Mouse (Mus musculus) MEL (cell line): Measurements from ENCODE around the gene Polrmt. TPM values are rescaled to one million over a fixed set of nuclear protein-coding genes. Genes with fewer than 3 reads are reported as not detected.
A peak's percentile ranks its signal among the peaks of the same experiment; 100 is the strongest.

Source experiments
- DNase-seq: peaks from one replicate; pipeline ENCODE4 v3.0.0; 2011; ENCODE audit warnings: low read depth, low spot score
- H3K27ac ChIP-seq: 2 replicates; pipeline ENCODE4 v1.5.1; 2012; ENCODE audit warnings: low read depth, mild to moderate bottlenecking, control low read depth, low read length, moderate library complexity; ENCODE audit not compliant: control insufficient read depth
- H3K27me3 ChIP-seq, 2 experiments: fragments of 150-350 bp in 1 of 2; sonication (generic) in 1 of 2; 2 replicates each; pipeline ENCODE4 v1.6.1; 2012; ENCODE audit warnings: low read length in 2 of 2, mild to moderate bottlenecking in 2 of 2, improper control_type of control experiment in 1 of 2, moderate library complexity in 1 of 2; ENCODE audit not compliant: insufficient read depth in 2 of 2, control insufficient read depth in 1 of 2
- H3K36me3 ChIP-seq, 2 experiments: 2 replicates each; pipeline ENCODE4 v1.6.1; 2012 to 2014; ENCODE audit warnings: low read length in 2 of 2, improper control_type of control experiment in 1 of 2, inconsistent platforms in 1 of 2, mild to moderate bottlenecking in 1 of 2; ENCODE audit not compliant: insufficient read depth in 2 of 2, control insufficient read depth in 1 of 2
- H3K4me1 ChIP-seq, 2 experiments: fragments of 150-350 bp in 1 of 2; sonication (generic) in 1 of 2; 2 replicates each; pipeline ENCODE4 v1.6.1; 2012; ENCODE audit warnings: low read length in 2 of 2, improper control_type of control experiment in 1 of 2, mild to moderate bottlenecking in 1 of 2; ENCODE audit not compliant: insufficient read depth in 2 of 2, control insufficient read depth in 1 of 2
- H3K4me3 ChIP-seq, 2 experiments: fragments of 150-350 bp in 1 of 2; sonication (generic) in 1 of 2; 2 replicates each; pipeline ENCODE4 v1.5.1; 2012; ENCODE audit warnings: low read depth in 2 of 2, low read length in 2 of 2, mild to moderate bottlenecking in 2 of 2, moderate library complexity in 2 of 2, control low read depth in 1 of 2, improper control_type of control experiment in 1 of 2; ENCODE audit not compliant: control insufficient read depth in 1 of 2, insufficient read depth in 1 of 2
- H3K79me2 ChIP-seq: 2 replicates; pipeline ENCODE4 v1.6.1; 2012; ENCODE audit warnings: mild to moderate bottlenecking, low read length, moderate library complexity; ENCODE audit not compliant: control insufficient read depth, poor library complexity, insufficient read depth
- H3K9ac ChIP-seq: 2 replicates; pipeline ENCODE4 v1.6.1; 2012; ENCODE audit warnings: low read depth, mild to moderate bottlenecking, control low read depth, low read length, moderate library complexity; ENCODE audit not compliant: control insufficient read depth, poor library complexity, severe bottlenecking
- H3K9me3 ChIP-seq: fragments of 150-350 bp; sonication (generic); replicated peaks from 2 replicates; pipeline ENCODE4 v1.6.1; 2012; ENCODE audit warnings: mild to moderate bottlenecking, low read length, improper control_type of control experiment, moderate library complexity; ENCODE audit not compliant: insufficient read depth
- CHD1 ChIP-seq: IDR thresholded peaks from 2 replicates; pipeline ENCODE4 v1.6.1; 2012; ENCODE audit warnings: low read depth, mild to moderate bottlenecking, inconsistent platforms, low read length, improper control_type of control experiment
- CHD2 ChIP-seq: IDR thresholded peaks from 2 replicates; pipeline ENCODE4 v1.6.1; 2011; ENCODE audit warnings: low read length, improper control_type of control experiment
- CTCF ChIP-seq, 3 experiments: IDR thresholded peaks in 2 of 3; conservative IDR thresholded peaks in 1 of 3; 2 replicates each; pipeline ENCODE4 v1.5.1; 2011 to 2012; ENCODE audit warnings: low read length in 3 of 3, low read depth in 2 of 3, mild to moderate bottlenecking in 2 of 3, improper control_type of control experiment in 1 of 3, inconsistent platforms in 1 of 3, mixed read lengths in 1 of 3, moderate library complexity in 1 of 3; ENCODE audit not compliant: control insufficient read depth in 1 of 3, insufficient read depth in 1 of 3, poor library complexity in 1 of 3, severe bottlenecking in 1 of 3
- ELF1 ChIP-seq: IDR thresholded peaks from 2 replicates; pipeline ENCODE4 v1.6.1; 2014; ENCODE audit warnings: low read depth, mild to moderate bottlenecking, inconsistent platforms, low read length, improper control_type of control experiment, moderate library complexity
- EP300 ChIP-seq, 2 experiments: IDR thresholded peaks; 2 replicates each; pipeline ENCODE4 v1.6.1; 2011; ENCODE audit warnings: improper control_type of control experiment in 2 of 2, low read length in 2 of 2, low read depth in 1 of 2, mild to moderate bottlenecking in 1 of 2
- ETS1 ChIP-seq: IDR thresholded peaks from 2 replicates; pipeline ENCODE4 v1.6.1; 2012; ENCODE audit warnings: low read depth, mild to moderate bottlenecking, inconsistent platforms, low read length, improper control_type of control experiment, moderate library complexity
- KAT2A ChIP-seq: conservative IDR thresholded peaks from 2 replicates; pipeline ENCODE4 v1.6.1; 2012; ENCODE audit warnings: low read depth, low read length, improper control_type of control experiment, inconsistent platforms
- MAZ ChIP-seq: IDR thresholded peaks from 2 replicates; pipeline ENCODE4 v1.6.1; 2012; ENCODE audit warnings: low read depth, mild to moderate bottlenecking, inconsistent platforms, low read length, improper control_type of control experiment
- MEF2A ChIP-seq: IDR thresholded peaks from 2 replicates; pipeline ENCODE4 v1.6.1; 2014; ENCODE audit warnings: low read depth, mild to moderate bottlenecking, inconsistent platforms, low read length, improper control_type of control experiment; ENCODE audit not compliant: poor library complexity, insufficient replicate concordance, severe bottlenecking; ENCODE audit errors: extremely low read depth
- MYB ChIP-seq: IDR thresholded peaks from 2 replicates; pipeline ENCODE4 v1.6.1; 2011; ENCODE audit warnings: mild to moderate bottlenecking, low read depth, low read length, improper control_type of control experiment
- POLR2AphosphoS5 ChIP-seq: IDR thresholded peaks from 2 replicates; pipeline ENCODE4 v1.6.1; 2012; ENCODE audit warnings: low read depth, borderline replicate concordance, mild to moderate bottlenecking, inconsistent platforms, low read length, moderate library complexity, mixed read lengths
- RAD21 ChIP-seq: IDR thresholded peaks from 2 replicates; pipeline ENCODE4 v1.6.1; 2011; ENCODE audit warnings: mild to moderate bottlenecking, low read depth, low read length, improper control_type of control experiment
- SIN3A ChIP-seq: IDR thresholded peaks from 2 replicates; pipeline ENCODE4 v1.6.1; 2012; ENCODE audit warnings: low read length, improper control_type of control experiment, inconsistent platforms
- UBTF ChIP-seq: IDR thresholded peaks from 2 replicates; pipeline ENCODE4 v1.6.1; 2012; ENCODE audit warnings: low read depth, mild to moderate bottlenecking, inconsistent platforms, low read length, improper control_type of control experiment, moderate library complexity, borderline replicate concordance; ENCODE audit not compliant: insufficient read depth
- USF2 ChIP-seq, 2 experiments: IDR thresholded peaks; 2 replicates each; pipeline ENCODE4 v1.6.1; 2011 to 2012; ENCODE audit warnings: improper control_type of control experiment in 2 of 2, low read length in 2 of 2, borderline replicate concordance in 1 of 2, inconsistent platforms in 1 of 2, low read depth in 1 of 2, mild to moderate bottlenecking in 1 of 2; ENCODE audit not compliant: insufficient read depth in 1 of 2
- ZMIZ1 ChIP-seq: IDR thresholded peaks from 2 replicates; pipeline ENCODE4 v1.6.1; 2012; ENCODE audit warnings: low read depth, mild to moderate bottlenecking, inconsistent platforms, low read length, improper control_type of control experiment, moderate library complexity
- polyA plus RNA-seq, 2 experiments: library from polyadenylated mRNA; stranded (reverse) in 1 of 2; unstranded in 1 of 2; fragments of >175 nt in 1 of 2; fragments of >200 nt in 1 of 2; gene quantifications; 2 replicates each; pipeline versions ENCODE4 v1.2.1 to v1.2.4; 2012; ENCODE audit warnings: low replicate concordance in 2 of 2, low read depth in 1 of 2; ENCODE audit not compliant: insufficient read length in 2 of 2, insufficient read depth in 1 of 2, missing spikeins in 1 of 2
- total RNA-seq: library from RNA; depleted of rRNA; stranded (reverse); fragments of 300-350 nt; gene quantifications from 2 replicates; pipeline ENCODE4 v1.2.3, GENCODE M21; 2012

Polrmt gene
- total and polyA plus RNA-seq, 3 experiments: 35.7 to 66.9 TPM; not detected in 1

GRCm38 (mm10) chr10:79783050-79783449, 36.7 kb upstream of the Polrmt start:
- no peaks in the 10 kb centered on the region for H3K36me3 ChIP-seq
- peak in 2 of 3 experiments; percentile 22 to 29; a peak in 4 of 6 replicates for TF ChIP-seq CTCF (IDR thresholded peaks at IDR 0.05 in 2 of 3, conservative IDR thresholded peaks at IDR 0.05 in 1 of 3; ENCODE audit: control insufficient read depth in 1 of 3, insufficient read depth in 1 of 3, low read depth in 2 of 3, low read length in 3 of 3, poor library complexity in 1 of 3, severe bottlenecking in 1 of 3)
- TF ChIP-seq MYB: no peak
- TF ChIP-seq, all 39 proteins: peak for 1
- Histone ChIP-seq H3K9me3 (no peaks in the 10 kb centered on the region), H3K4me1 (peaks cover 0 to 8% of the 10 kb centered on the region in 2 experiments; a peak in 1 of 4 replicates), H3K27me3 (no peaks in the 10 kb centered on the region), H3K4me3 (no peak overlapping the region), H3K79me2 (no peaks in the 10 kb centered on the region), H3K9ac (no peak overlapping the region), H3K27ac (no peak overlapping the region)
- no peak for DNase-seq

GRCm38 (mm10) chr10:79781956-79782355, 35.6 kb upstream of the Polrmt start:
- Histone ChIP-seq H3K36me3 (no peaks in the 10 kb centered on the region), H3K27ac (no peak overlapping the region), H3K4me1 (peaks cover 0 to 8% of the 10 kb centered on the region in 2 experiments; a peak in 1 of 4 replicates), H3K79me2 (no peaks in the 10 kb centered on the region), H3K4me3 (no peak overlapping the region), H3K9me3 (no peaks in the 10 kb centered on the region), H3K27me3 (no peaks in the 10 kb centered on the region), H3K9ac (no peak overlapping the region)
- TF ChIP-seq KAT2A: no peak
- no peak for TF ChIP-seq CHD2
- TF ChIP-seq UBTF: no peak
- TF ChIP-seq POLR2AphosphoS5: no peak
- no peak for TF ChIP-seq ZMIZ1
- no peak for TF ChIP-seq MAZ
- TF ChIP-seq SIN3A: no peak
- no peak for TF ChIP-seq CHD1
- no peak for TF ChIP-seq ELF1
- no peak for TF ChIP-seq ETS1
- no peak for TF ChIP-seq USF2 (IDR thresholded peaks at IDR 0.05; ENCODE audit: borderline replicate concordance in 1 of 2, insufficient read depth in 1 of 2, low read depth in 1 of 2, low read length in 2 of 2)
- TF ChIP-seq MEF2A: no peak
- no peak for TF ChIP-seq EP300 (IDR thresholded peaks at IDR 0.05; ENCODE audit: low read depth in 1 of 2, low read length in 2 of 2)
- TF ChIP-seq RAD21: no peak
- no peak for DNase-seq
